Mouse (Mus musculus) brain, adult 2 months (tissue): ENCODE measurements around the gene Maff.
A peak's percentile ranks its signal among the peaks of the same experiment; 100 is the strongest.

Experiments used
- DNase-seq: peaks from one replicate; pipeline ENCODE4 v3.0.0; 2011; ENCODE audit warnings: low read depth, low spot score

Maff gene

GRCm38 (mm10) chr15:79346051-79346793, at the start of gene Maff:
Gene Maff (plus strand): TSS chr15:79346621.
- DNase-seq, result no peak

GRCm38 (mm10) chr15:79298553-79298952, 47.9 kb upstream of the Maff start:
- no peak for DNase-seq

- no peak for DNase-seq
These were observed 46.8 kb upstream of the Maff start for GRCm38 (mm10) chr15:79299563-79300155.

DNA sequence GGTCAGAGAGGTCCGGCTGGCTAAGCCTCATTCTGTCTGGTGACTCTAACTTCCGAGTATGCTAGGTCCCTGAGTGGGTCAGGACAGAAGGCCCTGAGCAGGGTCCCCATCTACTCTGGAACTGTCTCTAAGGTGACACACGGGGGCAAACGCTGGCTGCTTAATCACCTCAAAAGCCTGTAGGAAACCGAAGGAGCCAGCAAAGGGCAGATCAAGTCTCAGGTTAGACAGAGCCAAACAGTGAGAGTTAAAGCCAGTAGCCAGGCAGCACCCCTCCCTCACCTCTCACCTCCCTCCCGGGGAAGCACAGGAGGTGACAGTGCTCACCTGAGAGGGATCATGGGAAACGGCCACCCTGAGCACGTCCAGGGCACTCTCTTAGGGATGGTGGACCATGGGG, 42.7 kb upstream of the Maff start:
- no peak for DNase-seq

- no peak for DNase-seq
These were observed 41.6 kb upstream of the Maff start for GRCm38 (mm10) chr15:79304832-79305231.

GRCm38 (mm10) chr15:79306043-79306637, 40.3 kb upstream of the Maff start:
- no peak for DNase-seq

GRCm38 (mm10) chr15:79307861-79308260, 38.6 kb upstream of the Maff start:
- no peak for DNase-seq

GRCm38 (mm10) chr15:79313848-79314369, 32.5 kb upstream of the Maff start:
- peak; percentile 23 for DNase-seq

DNA sequence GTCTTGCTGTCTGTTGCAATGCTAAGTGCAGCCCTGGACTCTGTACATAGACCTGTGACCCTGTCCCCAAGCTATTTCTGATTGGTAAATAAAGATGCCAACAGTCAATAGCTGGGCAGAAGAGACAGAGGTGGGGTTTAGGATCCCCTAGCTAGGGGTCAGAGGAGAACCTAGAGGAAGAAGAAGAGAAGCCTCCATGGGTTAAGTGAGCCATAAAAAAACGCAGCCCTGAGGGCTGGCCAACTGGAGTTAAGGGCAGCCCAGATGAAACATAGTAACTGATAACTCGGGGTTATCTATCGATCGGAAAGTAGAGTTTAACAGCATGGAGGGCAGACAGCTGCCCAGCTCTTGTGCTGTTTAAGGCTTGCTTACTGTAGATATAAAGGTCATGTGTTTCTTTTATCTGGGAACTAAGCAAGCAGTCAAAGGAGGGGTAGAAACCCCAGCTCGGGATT, 24.7 kb upstream of the Maff start:
- DNase-seq, result no peak

- no peak for DNase-seq
These were observed 24.0 kb upstream of the Maff start for GRCm38 (mm10) chr15:79322281-79322990.

DNA sequence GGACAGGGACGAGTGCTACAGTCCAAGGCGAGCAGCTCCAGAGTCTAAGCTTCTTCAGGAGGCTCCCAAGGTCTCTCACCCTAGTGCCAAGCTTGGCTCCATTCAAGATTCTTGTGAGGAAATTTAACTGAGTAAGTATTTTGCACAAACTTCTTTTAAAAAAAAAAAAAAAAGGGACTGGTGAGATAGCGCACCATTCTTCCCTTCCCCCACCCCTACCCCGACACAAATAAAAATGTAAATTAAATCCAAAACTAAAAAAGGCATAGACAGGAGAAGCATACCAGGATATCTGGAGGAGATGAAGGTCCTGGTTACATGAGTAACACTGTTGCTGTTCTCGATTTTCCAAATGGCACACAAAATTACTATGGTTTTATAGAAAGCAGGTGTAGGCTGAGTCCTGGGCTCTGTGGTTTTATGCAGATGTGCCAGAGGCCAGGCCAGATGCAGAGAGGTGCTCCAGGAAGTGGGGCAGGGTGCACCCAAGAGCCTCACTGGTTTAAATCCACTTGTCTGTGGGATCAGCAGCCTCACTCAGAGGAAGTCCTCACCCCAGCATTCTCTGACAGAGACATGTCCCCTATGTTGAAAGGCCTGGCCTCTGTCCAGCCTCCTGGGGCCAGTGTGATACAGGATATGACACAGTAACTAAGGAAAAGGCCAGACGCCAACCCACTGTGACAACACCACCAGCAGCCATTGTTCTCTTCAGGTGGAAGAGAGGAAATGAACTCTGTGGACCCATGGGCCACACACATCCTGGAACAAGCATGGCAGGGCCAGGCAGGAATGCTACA, 23.2 kb upstream of the Maff start:
- peak; percentile 35 for DNase-seq

DNA sequence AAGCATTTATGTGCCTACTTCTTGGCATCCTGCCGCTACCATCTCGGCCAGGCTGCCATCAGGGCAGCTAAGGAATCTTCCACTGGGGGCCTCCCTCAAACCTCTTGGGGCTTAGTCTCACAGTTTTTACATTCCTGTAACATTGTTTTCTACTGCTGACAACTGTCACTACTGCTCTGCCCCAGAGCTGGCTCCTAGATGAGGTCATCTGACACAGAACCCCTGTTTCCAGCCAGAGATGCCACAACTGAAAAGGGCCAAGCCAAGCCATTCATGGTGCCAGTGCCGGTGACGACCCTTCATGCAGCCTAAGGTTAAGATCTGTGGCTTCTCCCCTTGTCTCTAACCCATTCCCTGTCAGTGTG, 22.6 kb upstream of the Maff start:
- DNase-seq, result no peak

DNA sequence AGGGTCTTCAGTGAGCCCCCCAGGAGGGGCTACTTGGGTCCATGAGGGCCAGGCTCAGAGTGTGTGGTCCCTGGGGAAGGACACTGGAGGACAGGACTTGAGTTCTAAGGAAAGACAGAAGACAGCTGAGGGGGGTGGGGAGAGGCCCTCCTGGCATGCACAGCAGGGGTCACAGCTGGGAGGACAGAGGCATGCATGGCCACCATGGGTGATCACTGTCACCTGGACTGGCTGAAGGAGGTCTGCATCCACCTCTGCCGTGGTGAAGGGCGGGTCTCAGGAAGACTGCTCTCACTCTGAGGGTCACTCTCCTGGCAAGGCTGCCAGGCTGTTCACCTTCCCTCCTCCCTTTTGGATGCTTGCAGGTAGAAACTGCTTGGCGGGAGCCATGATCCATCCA, 22.0 kb upstream of the Maff start:
- no peak for DNase-seq

- DNase-seq, result no peak
These were observed 20.7 kb upstream of the Maff start for GRCm38 (mm10) chr15:79325742-79326141.

- DNase-seq, result no peak
These were observed 20.2 kb upstream of the Maff start for GRCm38 (mm10) chr15:79326264-79326663.

- peak; percentile 78 for DNase-seq
These were observed 19.2 kb upstream of the Maff start for GRCm38 (mm10) chr15:79326971-79327961.

- peak; percentile 100 for DNase-seq
These were observed 18.1 kb upstream of the Maff start, which contains the start of gene Pla2g6 for GRCm38 (mm10) chr15:79328058-79328938. Gene Pla2g6 (minus strand): TSS chr15:79328390.

DNA sequence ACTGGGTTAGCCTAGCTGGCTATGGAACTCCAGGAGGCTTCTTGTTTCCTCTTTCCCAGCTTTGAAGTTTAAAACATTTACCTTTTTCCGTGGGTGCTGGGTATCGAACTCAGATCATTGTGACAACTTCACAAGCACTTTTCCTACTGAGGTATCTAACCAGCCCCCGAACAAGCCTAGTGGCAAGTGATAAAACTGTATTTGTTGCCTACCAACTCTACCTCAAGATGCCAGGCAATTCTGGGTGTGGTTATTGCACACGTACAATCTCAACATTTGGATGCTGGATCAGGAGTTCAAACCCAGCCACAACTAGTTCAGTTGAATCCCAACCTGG, 17.5 kb upstream of the Maff start:
- no peak for DNase-seq

GRCm38 (mm10) chr15:79329346-79329978, 17.0 kb upstream of the Maff start:
- DNase-seq, result no peak
